ENCODE assay signal across 8 mouse cellular contexts in genomic region chr10:96622761-96623632, GRCm38 (mm10). TPM values are rescaled to one million over a fixed set of nuclear protein-coding genes. Genes with fewer than 3 reads are reported as not detected.
A peak's percentile ranks its signal among the peaks of the same experiment; 100 is the strongest.
DNase-seq lines count a peak whose midpoint lies in the region; ATAC-seq and TF ChIP-seq lines count a peak whose summit lies in the region.

No protein-coding gene starts in this region.

- no peak for TF ChIP-seq POLR2A in cerebellum, adult 2 months (IDR thresholded peaks at IDR 0.05; ENCODE audit: borderline replicate concordance, insufficient read depth, low read length)
- no peak for TF ChIP-seq POLR2A in liver, adult 2 months (IDR thresholded peaks at IDR 0.05; ENCODE audit: extremely low read depth, insufficient read depth, low read length)

- no peaks in the 10 kb centered on the region for H3K9me3 ChIP-seq in liver, embryonic 12.5 days (replicated peaks)
- no peaks in the 10 kb centered on the region for H3K9me3 ChIP-seq in hindbrain, embryonic 11.5 days (ENCODE audit: control insufficient read depth, low read length)
- H3K9me3 ChIP-seq in neural tube, embryonic 12.5 days, result no peaks in the 10 kb centered on the region

- peaks cover 5% of the 10 kb centered on the region; the same call in 1 of the 2 replicates for H3K4me1 ChIP-seq in cerebellum, adult 2 months (ENCODE audit: control insufficient read depth, insufficient read depth, low read length)
- peaks cover 18% of the 10 kb centered on the region for H3K4me1 ChIP-seq in liver, adult 2 months (ENCODE audit: control insufficient read depth, insufficient read depth, low read length)
- peaks cover 52% of the 10 kb centered on the region for H3K4me1 ChIP-seq in liver, embryonic 12.5 days
- peaks cover 2% of the 10 kb centered on the region; the same call in 1 of the 2 replicates for H3K4me1 ChIP-seq in hindbrain, embryonic 11.5 days (replicated peaks; ENCODE audit: control insufficient read depth, insufficient read depth, low read length)
- peaks cover 49% of the 10 kb centered on the region for H3K4me1 ChIP-seq in neural tube, embryonic 12.5 days

- peaks cover 3% of the 10 kb centered on the region; the same call in 1 of the 2 replicates for H3K79me2 ChIP-seq in liver, adult 2 months (ENCODE audit: control insufficient read depth, insufficient read depth, low read length)

- peak overlapping the region; percentile 79 for H3K4me3 ChIP-seq in cerebellum, adult 2 months (replicated peaks; ENCODE audit: insufficient read depth, low read depth, low read length)
- no peak overlapping the region for H3K4me3 ChIP-seq in liver, adult 2 months (ENCODE audit: insufficient read depth, low read depth, low read length)
- no peak overlapping the region for H3K4me3 ChIP-seq in liver, embryonic 12.5 days
- 0 out of 2 replicates have a peak overlapping the region, but pooled peaks have one; percentile 8 for H3K4me3 ChIP-seq in hindbrain, embryonic 11.5 days (ENCODE audit: low read depth, low read length)
- H3K4me3 ChIP-seq in neural tube, embryonic 12.5 days, result peak overlapping the region; percentile 38

- H3K27me3 ChIP-seq in cerebellum, adult 2 months (ENCODE audit: control insufficient read depth, insufficient read depth, low read length), result no peaks in the 10 kb centered on the region
- no peaks in the 10 kb centered on the region for H3K27me3 ChIP-seq in liver, adult 2 months (ENCODE audit: control insufficient read depth, insufficient read depth, low read length)
- H3K27me3 ChIP-seq in liver, embryonic 12.5 days (replicated peaks), result no peaks in the 10 kb centered on the region
- no peaks in the 10 kb centered on the region for H3K27me3 ChIP-seq in hindbrain, embryonic 11.5 days (ENCODE audit: control insufficient read depth, insufficient read depth, low read length)
- no peaks in the 10 kb centered on the region for H3K27me3 ChIP-seq in neural tube, embryonic 12.5 days (replicated peaks)

- ATAC-seq in liver, embryonic 12.5 days, result no peak
- no peak for ATAC-seq in hindbrain, embryonic 11.5 days (ENCODE audit: low FRiP score)
- no peak for ATAC-seq in neural tube, embryonic 12.5 days (ENCODE audit: low FRiP score, low read depth)

- no peak overlapping the region for H3K9ac ChIP-seq in liver, adult 2 months (ENCODE audit: low read depth, low read length)
- H3K9ac ChIP-seq in liver, embryonic 12.5 days, result no peak overlapping the region
- no peak overlapping the region for H3K9ac ChIP-seq in hindbrain, embryonic 11.5 days (ENCODE audit: low read depth, low read length)
- no peak overlapping the region for H3K9ac ChIP-seq in neural tube, embryonic 12.5 days

- H3K36me3 ChIP-seq in liver, adult 2 months (ENCODE audit: control insufficient read depth, insufficient read depth, low read length), result peaks cover 13% of the 10 kb centered on the region
- peaks cover 24% of the 10 kb centered on the region for H3K36me3 ChIP-seq in liver, embryonic 12.5 days
- H3K36me3 ChIP-seq in hindbrain, embryonic 11.5 days (ENCODE audit: control insufficient read depth, insufficient read depth, low read length), result no peaks in the 10 kb centered on the region
- peaks cover 26% of the 10 kb centered on the region for H3K36me3 ChIP-seq in neural tube, embryonic 12.5 days

- H3K27ac ChIP-seq in cerebellum, adult 2 months (ENCODE audit: insufficient read depth, low read length), result peak overlapping the region; percentile 80; the same call in 1 of the 2 replicates
- H3K27ac ChIP-seq in liver, adult 2 months (replicated peaks; ENCODE audit: insufficient read depth, low read depth, low read length), result no peak overlapping the region
- H3K27ac ChIP-seq in liver, embryonic 12.5 days, result no peak overlapping the region
- no peak overlapping the region for H3K27ac ChIP-seq in hindbrain, embryonic 11.5 days (ENCODE audit: low read depth, low read length)
- H3K27ac ChIP-seq in neural tube, embryonic 12.5 days, result no peak overlapping the region

- no peak overlapping the region for H3K4me2 ChIP-seq in liver, embryonic 12.5 days
- H3K4me2 ChIP-seq in hindbrain, embryonic 11.5 days (replicated peaks; ENCODE audit: low read depth, low read length), result peak overlapping the region; percentile 22; the same call in 1 of the 2 replicates
- H3K4me2 ChIP-seq in neural tube, embryonic 12.5 days (replicated peaks), result peak overlapping the region; percentile 88

- DNase-seq in cerebellum, adult 2 months, result peak in 1 of 2 experiments; percentile 28
- no peak for DNase-seq in cerebellum, adult 11 months
- DNase-seq in liver, adult 2 months (ENCODE audit: extremely low read depth, low read depth, low spot score), result peak; percentile 14
- no peak for DNase-seq in hindbrain, embryonic 11.5 days (ENCODE audit: low spot score)
- no peak for DNase-seq in c-Kit-positive CD71-positive TER-119-positive erythroid progenitor cells, embryonic 14.5 days (ENCODE audit: low spot score)
- DNase-seq in T-cell, adult 2 months (ENCODE audit: low spot score), result no peak

- TF ChIP-seq CTCF in cerebellum, adult 2 months (IDR thresholded peaks at IDR 0.05; ENCODE audit: borderline replicate concordance, insufficient read depth, low read depth, low read length), result no peak
- no peak for TF ChIP-seq CTCF in liver, adult 2 months (IDR thresholded peaks at IDR 0.05; ENCODE audit: low read depth, low read length)

- 7% methylated on average over 6 of the region's 6 CpGs for WGBS in cerebellum, adult 2 months
- WGBS in liver, adult 2 months, result 87% methylated on average over 6 of the region's 6 CpGs
- 87% methylated on average over 6 of the region's 6 CpGs for WGBS in liver, embryonic 12.5 days (ENCODE audit: insufficient replicate concordance)
- WGBS in hindbrain, embryonic 11.5 days, result 79% methylated on average over 6 of the region's 6 CpGs
- 73% methylated on average over 6 of the region's 6 CpGs for WGBS in neural tube, embryonic 12.5 days

RNA-seq across cellular contexts. Expression of gene Btg1, which starts 6.2 kb away (rescaled TPM):
- 72.7 and 87.6 TPM in 2 replicates for polyA plus RNA-seq in cerebellum, adult 2 months (2012; rRNA removed)
- 12.6 and 28.1 TPM in 2 replicates for total RNA-seq in liver, adult 2 months (2014; rRNA removed)
- 11.2 and 19.1 TPM in 2 replicates for polyA plus RNA-seq in liver, adult 2 months (2012; rRNA removed)
- 8.4 and 9.8 TPM in 2 replicates for polyA plus RNA-seq in liver, embryonic 12.5 days (2016; fragmentation: Nextera tagmentation; extraction: Ambion mirVana)
- 57.2 and 57.6 TPM in 2 replicates for polyA plus RNA-seq in hindbrain, embryonic 11.5 days (2014; fragmentation: Nextera tagmentation; extraction: Ambion mirVana)
- polyA plus RNA-seq in neural tube, embryonic 12.5 days (2016; fragmentation: Nextera tagmentation; extraction: Ambion mirVana), result 67.8 and 69.5 TPM in 2 replicates

Comparison
In these comparisons a context has a peak if more than half of its experiments do, and no peak if none do; other contexts are left out.
1. H3K4me3 ChIP-seq: peak in cerebellum, adult 2 months (single experiment), hindbrain, embryonic 11.5 days (single experiment) and neural tube, embryonic 12.5 days (single experiment); none in liver, adult 2 months (single experiment) and liver, embryonic 12.5 days (single experiment).